Mouse (Mus musculus) myocyte (in vitro differentiated cells): ENCODE measurements around the gene P2rx1. TPM values are rescaled to one million over a fixed set of nuclear protein-coding genes. Genes with fewer than 3 reads are reported as not detected.

Source experiments
- H3K27me3 ChIP-seq: one replicate; pipeline ENCODE4 v1.6.1; 2011; ENCODE audit not compliant: control insufficient read depth, insufficient read depth, insufficient read length
- H3K36me3 ChIP-seq: one replicate; pipeline ENCODE4 v1.6.1; 2011; ENCODE audit not compliant: control insufficient read depth, insufficient read depth
- H3K4me2 ChIP-seq: one replicate; pipeline ENCODE4 v1.6.1; 2011; ENCODE audit warnings: low read depth, control low read depth
- H3K4me3 ChIP-seq: one replicate; pipeline ENCODE4 v1.5.1; 2011; ENCODE audit warnings: mild to moderate bottlenecking, control low read depth, moderate library complexity
- H3K79me2 ChIP-seq: one replicate; pipeline ENCODE4 v1.6.1; 2011; ENCODE audit not compliant: control insufficient read depth, insufficient read depth
- H3ac ChIP-seq: one replicate; pipeline ENCODE4 v1.6.1; 2011; ENCODE audit not compliant: control insufficient read depth, insufficient read length
- CEBPB ChIP-seq: IDR thresholded peaks from 2 replicates; pipeline ENCODE4 v1.6.1; 2011; ENCODE audit warnings: mild to moderate bottlenecking, moderate library complexity; ENCODE audit not compliant: poor library complexity, insufficient read depth, severe bottlenecking
- E2F4 ChIP-seq: IDR thresholded peaks from one replicate; pipeline ENCODE4 v1.6.1; 2011; ENCODE audit warnings: mild to moderate bottlenecking, control low read depth, moderate library complexity; ENCODE audit not compliant: insufficient read depth
- MAX ChIP-seq: IDR thresholded peaks from one replicate; pipeline ENCODE4 v1.6.1; 2011; ENCODE audit warnings: low read depth, mild to moderate bottlenecking, control low read depth
- MYOD1 ChIP-seq, 3 experiments: IDR thresholded peaks; one replicate each; pipeline ENCODE4 v1.6.1; 2011; ENCODE audit warnings: control low read depth in 2 of 3, low read depth in 2 of 3, mild to moderate bottlenecking in 2 of 3, moderate library complexity in 1 of 3; ENCODE audit not compliant: insufficient read length in 2 of 3, control insufficient read depth in 1 of 3
- MYOG ChIP-seq, 3 experiments: IDR thresholded peaks; one replicate each; pipeline ENCODE4 v1.6.1; 2011; ENCODE audit warnings: control low read depth in 2 of 3, low read depth in 2 of 3, mild to moderate bottlenecking in 2 of 3; ENCODE audit not compliant: insufficient read length in 2 of 3, control insufficient read depth in 1 of 3, insufficient read depth in 1 of 3
- POLR2A ChIP-seq: IDR thresholded peaks from one replicate; pipeline ENCODE4 v1.6.1; 2011; ENCODE audit warnings: low read depth, mild to moderate bottlenecking, control low read depth, moderate library complexity; ENCODE audit not compliant: insufficient read length
- POLR2AphosphoS2 ChIP-seq: IDR thresholded peaks from one replicate; pipeline ENCODE4 v1.6.1; 2011; ENCODE audit warnings: low read depth, control low read depth; ENCODE audit not compliant: insufficient read length
- REST ChIP-seq: IDR thresholded peaks from one replicate; pipeline ENCODE4 v1.6.1; 2011; ENCODE audit warnings: mild to moderate bottlenecking, control low read depth, moderate library complexity; ENCODE audit not compliant: insufficient read depth, insufficient read length
- SRF ChIP-seq: IDR thresholded peaks from one replicate; pipeline ENCODE4 v1.6.1; 2011; ENCODE audit warnings: low read depth; ENCODE audit not compliant: control insufficient read depth, insufficient read length
- TCF12 ChIP-seq: IDR thresholded peaks from one replicate; pipeline ENCODE4 v1.6.1; 2011; ENCODE audit warnings: mild to moderate bottlenecking, control low read depth; ENCODE audit not compliant: poor library complexity, insufficient read depth, severe bottlenecking
- TCF3 ChIP-seq: IDR thresholded peaks from one replicate; pipeline ENCODE4 v1.6.1; 2011; ENCODE audit warnings: low read depth, control low read depth; ENCODE audit not compliant: insufficient read length
- USF1 ChIP-seq: IDR thresholded peaks from one replicate; pipeline ENCODE4 v1.6.1; 2011; ENCODE audit warnings: low read depth, mild to moderate bottlenecking, control low read depth, moderate library complexity
- polyA plus RNA-seq: library from polyadenylated mRNA; unstranded; fragments of >200 nt; fragmentation: generic; extraction: Trizol; gene quantifications from one replicate; pipeline ENCODE4 v1.2.1, GENCODE M21; 2012; ENCODE audit warnings: missing spikeins

Gene P2rx1
- polyA plus RNA-seq, 1 experiment: 0.24 TPM

DNA sequence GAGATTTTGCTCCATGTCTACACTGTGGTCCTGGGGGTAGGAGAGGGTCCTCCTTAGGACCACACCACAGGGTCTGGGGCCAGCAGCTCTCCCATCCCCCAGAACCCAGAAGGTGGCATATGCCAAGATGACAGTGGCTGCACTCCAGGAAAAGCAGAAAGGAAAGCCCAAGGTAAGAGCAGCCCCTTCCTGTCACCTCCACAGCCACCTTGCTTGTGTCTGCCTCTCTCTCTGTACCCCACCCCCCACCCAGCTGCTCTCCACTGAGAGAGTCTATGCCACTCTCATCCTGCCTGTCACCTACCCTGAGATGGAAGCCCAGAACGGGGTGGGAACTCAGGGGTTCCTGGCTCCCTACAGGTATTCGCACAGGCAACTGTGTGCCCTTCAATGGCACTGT lies 9.9 kb downstream of the P2rx1 start:
- Histone ChIP-seq H3K27me3 (no peaks in the 10 kb centered on the region), H3ac (no peak overlapping the region), H3K4me3 (no peak overlapping the region), H3K36me3 (no peaks in the 10 kb centered on the region), H3K79me2 (no peaks in the 10 kb centered on the region), H3K4me2 (no peak overlapping the region)
- TF ChIP-seq TCF12: no peak
- TF ChIP-seq MYOG (IDR thresholded peaks at IDR 0.05; ENCODE audit: control insufficient read depth in 1 of 3, insufficient read depth in 1 of 3, insufficient read length in 2 of 3, low read depth in 2 of 3): no peak
- no peak for TF ChIP-seq REST
- TF ChIP-seq E2F4: no peak
- no peak for TF ChIP-seq TCF3
- no peak for TF ChIP-seq MAX
- TF ChIP-seq USF1: no peak
- no peak for TF ChIP-seq SRF
- TF ChIP-seq POLR2A: no peak
- no peak for TF ChIP-seq CEBPB
- no peak for TF ChIP-seq MYOD1 (IDR thresholded peaks at IDR 0.05; ENCODE audit: control insufficient read depth in 1 of 3, insufficient read length in 2 of 3, low read depth in 2 of 3)
- no peak for TF ChIP-seq POLR2AphosphoS2

DNA sequence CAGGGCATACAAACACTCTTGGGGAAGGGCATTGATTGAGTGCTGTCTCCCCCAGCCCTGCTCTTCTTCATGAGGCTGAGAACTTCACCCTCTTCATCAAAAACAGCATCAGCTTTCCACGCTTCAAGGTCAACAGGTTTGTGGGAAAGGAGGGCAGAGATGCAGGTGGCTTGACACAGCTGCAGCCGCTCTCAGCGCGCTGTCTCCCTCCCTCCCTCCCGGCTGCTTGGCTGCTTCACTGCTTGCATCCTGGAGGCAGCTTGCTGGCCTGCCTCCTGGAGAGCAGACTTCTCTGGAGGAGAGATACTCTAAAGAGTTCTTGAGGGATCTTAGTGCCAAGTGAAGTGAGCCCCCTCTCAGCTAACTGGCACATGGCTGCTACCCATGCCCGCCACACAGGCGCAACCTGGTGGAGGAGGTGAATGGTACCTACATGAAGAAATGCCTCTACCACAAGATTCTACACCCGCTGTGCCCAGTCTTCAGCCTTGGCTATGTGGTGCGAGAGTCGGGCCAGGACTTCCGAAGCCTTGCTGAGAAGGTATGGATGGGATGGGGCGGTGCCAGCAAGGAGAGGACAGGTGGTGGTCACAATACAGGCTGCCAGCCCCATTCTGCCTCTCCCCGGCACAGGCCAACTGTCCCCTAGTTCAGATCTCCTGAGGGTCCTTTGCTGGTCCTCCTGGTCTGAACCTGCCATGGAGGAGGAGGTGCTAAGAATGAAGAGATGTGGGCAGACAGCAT lies 10.8 kb downstream of the P2rx1 start:
- no peaks in the 10 kb centered on the region for H3K36me3 ChIP-seq
- H3K79me2 ChIP-seq: no peaks in the 10 kb centered on the region
- no peak overlapping the region for H3K4me3 ChIP-seq
- H3K4me2 ChIP-seq: no peak overlapping the region
- no peak for TF ChIP-seq POLR2AphosphoS2
- no peak overlapping the region for H3ac ChIP-seq
- H3K27me3 ChIP-seq: no peaks in the 10 kb centered on the region

DNA sequence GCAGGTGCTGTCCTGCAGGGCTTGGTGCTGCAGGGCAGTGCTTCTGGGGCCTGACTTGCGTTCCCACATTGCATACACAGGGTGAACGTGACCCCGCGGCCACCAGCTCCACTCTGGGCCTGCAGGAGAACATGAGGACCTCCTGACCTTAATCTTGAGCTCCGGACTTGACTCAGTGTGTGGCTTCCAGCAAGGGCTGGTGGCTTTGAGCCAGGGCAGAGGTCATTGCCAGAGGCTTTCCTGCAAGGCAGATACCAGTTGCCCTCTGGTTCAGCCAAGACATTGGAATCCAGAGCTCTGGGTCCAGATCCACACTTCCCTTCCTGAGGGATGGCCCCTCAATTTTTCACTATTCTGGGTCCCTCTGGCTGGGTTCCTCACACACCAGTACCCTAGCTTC lies 15.1 kb downstream of the P2rx1 start:
- Histone ChIP-seq H3K4me2 (no peak overlapping the region), H3ac (no peak overlapping the region), H3K36me3 (no peaks in the 10 kb centered on the region), H3K79me2 (no peaks in the 10 kb centered on the region), H3K27me3 (no peaks in the 10 kb centered on the region), H3K4me3 (no peak overlapping the region)
- TF ChIP-seq SRF (no peak), MYOD1 (IDR thresholded peaks at IDR 0.05; ENCODE audit: control insufficient read depth in 1 of 3, insufficient read length in 2 of 3, low read depth in 2 of 3) (no peak), MYOG (IDR thresholded peaks at IDR 0.05; ENCODE audit: control insufficient read depth in 1 of 3, insufficient read depth in 1 of 3, insufficient read length in 2 of 3, low read depth in 2 of 3) (no peak)

GRCm38 (mm10) chr11:73014831-73015344 lies 16.0 kb downstream of the P2rx1 start:
- Histone ChIP-seq H3K27me3 (no peaks in the 10 kb centered on the region), H3K36me3 (no peaks in the 10 kb centered on the region), H3ac (no peak overlapping the region), H3K4me2 (no peak overlapping the region), H3K4me3 (no peak overlapping the region), H3K79me2 (no peaks in the 10 kb centered on the region)
- TF ChIP-seq TCF12 (no peak), MYOG (IDR thresholded peaks at IDR 0.05; ENCODE audit: control insufficient read depth in 1 of 3, insufficient read depth in 1 of 3, insufficient read length in 2 of 3, low read depth in 2 of 3) (peak; percentile 17 to 92 (median 75)), TCF3 (no peak), POLR2A (no peak), CEBPB (no peak), MAX (no peak), SRF (no peak), MYOD1 (IDR thresholded peaks at IDR 0.05; ENCODE audit: control insufficient read depth in 1 of 3, insufficient read length in 2 of 3, low read depth in 2 of 3) (peak in 2 of 3 experiments; percentile 76 to 81)

DNA sequence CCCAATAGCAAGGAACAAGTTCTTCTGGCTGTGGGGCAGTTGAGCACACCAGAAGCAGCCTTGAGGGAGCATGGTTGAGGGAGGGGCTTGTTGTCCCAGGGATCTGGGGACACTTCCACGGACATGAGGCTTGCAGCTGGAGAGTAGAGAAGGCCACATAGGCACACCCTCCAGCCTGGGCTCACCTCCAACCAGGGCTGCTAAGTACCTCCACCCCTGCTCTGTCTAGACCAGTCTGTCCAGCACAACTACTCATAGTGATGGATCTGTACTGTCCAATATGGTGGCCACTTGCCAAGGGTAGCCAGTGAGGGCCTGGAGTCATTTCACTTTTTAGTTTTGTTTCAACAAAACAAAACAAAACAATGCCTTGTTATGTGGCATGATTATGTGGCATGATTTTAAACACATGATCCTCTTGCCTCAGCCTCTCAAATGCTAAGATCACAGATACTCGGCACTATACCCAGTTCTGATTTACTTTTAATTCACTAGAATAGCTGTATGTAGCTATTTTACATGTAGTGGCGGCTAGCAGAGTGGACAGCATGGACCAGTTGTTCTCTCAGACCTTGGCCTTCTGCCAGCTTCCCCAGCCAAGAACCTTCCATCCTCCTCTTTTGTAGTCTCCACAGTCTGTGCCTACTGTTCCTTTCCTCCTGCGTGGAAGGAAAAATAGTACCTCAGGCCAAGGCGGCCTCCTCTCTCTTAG lies 16.6 kb downstream of the P2rx1 start:
- Histone ChIP-seq H3ac (no peak overlapping the region), H3K79me2 (no peaks in the 10 kb centered on the region), H3K36me3 (no peaks in the 10 kb centered on the region), H3K4me3 (no peak overlapping the region), H3K27me3 (no peaks in the 10 kb centered on the region), H3K4me2 (peak overlapping the region; percentile 5)
- no peak for TF ChIP-seq TCF3
- TF ChIP-seq REST: no peak
- no peak for TF ChIP-seq TCF12
- TF ChIP-seq POLR2AphosphoS2: no peak
- no peak for TF ChIP-seq MYOD1 (IDR thresholded peaks at IDR 0.05; ENCODE audit: control insufficient read depth in 1 of 3, insufficient read length in 2 of 3, low read depth in 2 of 3)
- no peak for TF ChIP-seq SRF
- TF ChIP-seq MYOG (IDR thresholded peaks at IDR 0.05; ENCODE audit: control insufficient read depth in 1 of 3, insufficient read depth in 1 of 3, insufficient read length in 2 of 3, low read depth in 2 of 3): no peak
- no peak for TF ChIP-seq E2F4
- no peak for TF ChIP-seq USF1
